Mouse (Mus musculus) cortical plate, adult 2 months (tissue): ENCODE measurements at regions not wholly inside any gene's neighbourhood (a gene's known extent, or its start where the extent isn't known, plus 50 kb on each side); places are given as distances from the start of the nearest gene placed in this dataset.

Experiments used
- CTCF ChIP-seq: fragments of 200-500 bp; IDR thresholded peaks from 2 replicates; pipeline ENCODE4 v1.5.1; 2011; ENCODE audit warnings: mild to moderate bottlenecking, control low read depth, low read length; ENCODE audit not compliant: insufficient read depth; ENCODE audit errors: extremely low read depth
- POLR2A ChIP-seq: fragments of 200-500 bp; IDR thresholded peaks from 2 replicates; pipeline ENCODE4 v1.6.1; 2011; ENCODE audit warnings: mild to moderate bottlenecking, low read length, control low read depth; ENCODE audit not compliant: insufficient read depth; ENCODE audit errors: extremely low read depth

DNA sequence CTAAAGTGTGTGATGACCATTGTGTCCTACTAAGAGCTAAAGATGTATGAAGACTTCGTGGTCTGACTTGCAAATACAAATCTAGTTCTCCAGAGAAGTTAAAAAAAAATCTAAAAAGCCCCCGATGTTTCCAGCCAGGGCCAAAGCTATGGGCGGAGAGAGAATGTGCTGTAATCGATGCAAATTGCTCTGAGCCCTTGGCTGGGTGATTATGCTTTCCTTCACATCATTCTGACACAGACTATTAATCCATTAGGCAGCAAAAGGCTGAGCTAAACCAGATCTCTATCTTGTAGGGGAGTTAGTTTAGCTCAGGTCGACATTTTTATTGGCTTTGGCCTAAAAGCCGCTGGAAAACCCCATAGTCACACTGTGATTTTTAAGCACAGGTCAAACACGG lies 124.5 kb upstream of the Kcnj6 start:
- TF ChIP-seq POLR2A (no peak), CTCF (no peak)
